Mouse (Mus musculus): ENCODE measurements at regions not wholly inside any gene's neighbourhood (a gene's known extent, or its start where the extent isn't known, plus 50 kb on each side); places are given as distances from the start of the nearest gene placed in this dataset.
A peak's percentile ranks its signal among the peaks of the same experiment; 100 is the strongest.

DNA sequence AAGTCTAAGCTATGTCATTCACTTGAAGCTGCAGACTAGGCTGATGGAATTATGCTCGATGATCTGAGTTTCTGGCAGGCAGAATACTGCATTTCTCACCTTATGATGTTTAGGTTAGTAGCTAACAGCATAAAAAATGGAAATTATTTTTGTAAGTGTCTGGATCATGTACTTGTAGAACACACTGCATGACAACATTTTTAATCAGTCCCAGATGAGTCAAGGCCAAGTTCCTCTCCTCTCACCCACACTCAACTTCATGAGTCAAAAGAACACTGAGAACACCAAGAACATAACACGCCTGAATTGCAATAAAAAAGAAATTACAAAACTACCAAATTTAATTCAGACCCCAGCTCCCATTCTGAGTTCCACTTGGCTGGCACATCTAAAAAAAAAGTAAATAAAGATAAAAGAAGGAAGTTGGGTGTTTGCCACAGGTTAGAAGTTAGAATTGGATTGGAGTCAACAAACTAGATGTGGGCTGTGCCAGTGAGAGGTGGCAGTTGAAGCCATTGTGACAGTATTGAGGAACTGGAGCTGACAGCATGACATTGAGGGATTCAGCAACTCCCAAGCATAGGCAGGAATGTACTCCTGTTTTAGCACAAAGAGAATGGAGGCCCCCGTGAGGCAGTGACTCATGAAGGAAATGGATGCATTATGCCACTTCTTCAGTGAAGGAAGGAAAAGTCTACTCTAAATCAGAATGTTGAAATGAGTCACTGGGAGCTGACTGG, 222.8 kb upstream of the 4931408C20Rik start:
- peak; percentile 32 to 94 for DNase-seq (ENCODE audit: low spot score in 2 of 2)
- intact Hi-C loops (cut with DNase I) = loop anchor here (10.0 kb wide), 1 partner anchor 975 kb away; no protein-coding TSS in a partner anchor

DNA sequence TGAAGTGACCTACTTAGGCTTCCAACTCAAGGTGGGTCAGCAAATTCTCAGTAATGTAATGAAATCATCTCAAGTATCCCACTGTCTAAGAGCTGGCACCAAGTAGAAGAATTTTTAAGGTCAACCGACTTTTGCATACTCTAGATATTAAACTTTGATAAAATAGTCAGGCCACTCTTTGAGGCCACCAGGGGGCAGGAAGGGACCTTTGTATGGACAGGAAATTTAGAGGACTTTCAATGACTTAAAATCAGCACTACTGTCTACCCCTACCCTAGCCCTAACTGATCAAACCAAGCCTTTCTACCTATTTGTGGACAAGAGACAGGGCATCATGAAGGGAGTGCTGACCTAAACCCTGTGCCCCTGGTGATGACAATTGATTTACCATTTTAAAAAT, 215.0 kb upstream of the 4931408C20Rik start:
- intact Hi-C loops (cut with DNase I) = loop anchor here (10.0 kb wide), 1 partner anchor 982 kb away; no protein-coding TSS in a partner anchor

GRCm38 (mm10) chr1:26857433-26857832, 170.2 kb upstream of the 4931408C20Rik start:
- intact Hi-C loops (cut with DNase I) = no loop called here
- peak in 1 of 2 experiments; percentile 28 for DNase-seq (ENCODE audit: low spot score in 2 of 2)

More for the DNA sequence above, 215.0 kb upstream of the 4931408C20Rik start:
- DNase-seq (ENCODE audit: low spot score in 2 of 2) = peak; percentile 9 to 10

GRCm38 (mm10) chr1:26853802-26854201, 166.5 kb upstream of the 4931408C20Rik start:
- peak in 1 of 2 experiments; percentile 17 for DNase-seq (ENCODE audit: low spot score in 2 of 2)
- intact Hi-C loops (cut with DNase I) = no loop called here

- no peak for DNase-seq (ENCODE audit: low spot score in 2 of 2)
- intact Hi-C loops (cut with DNase I) = no loop called here
These were observed 122.0 kb upstream of the 4931408C20Rik start for GRCm38 (mm10) chr1:26809259-26809658.

DNA sequence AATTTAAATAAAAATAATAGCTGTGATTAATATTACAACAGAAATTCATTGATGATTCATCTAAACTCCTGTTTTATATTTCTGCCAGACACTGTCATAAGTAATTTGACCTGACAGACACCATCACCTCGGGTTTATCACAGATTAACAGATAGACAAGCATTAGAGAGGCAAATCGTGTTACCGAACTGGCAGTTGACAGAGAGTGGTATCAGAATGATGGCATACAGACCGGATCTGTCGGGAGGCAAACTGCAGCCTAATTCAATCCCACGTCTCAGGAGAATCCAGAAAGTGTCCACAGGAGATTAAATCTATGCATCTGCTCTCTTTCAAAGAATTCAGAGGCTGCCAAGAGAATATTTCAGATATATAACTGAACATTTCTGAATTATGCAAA, 77.8 kb upstream of the 4931408C20Rik start:
- DNase-seq (ENCODE audit: low spot score in 2 of 2) = no peak
- intact Hi-C loops (cut with DNase I) = no loop called here

All from left cerebral cortex, postnatal 25 days (tissue).